Mouse (Mus musculus) spleen, adult 2 months (tissue): ENCODE measurements around the gene Smoc1. TPM values are rescaled to one million over a fixed set of nuclear protein-coding genes. Genes with fewer than 3 reads are reported as not detected.

Experiments
- DNase-seq, 2 experiments: peaks; one replicate each; pipeline versions ENCODE4 v3.0.0 to v3.0.0-alpha.2; 2012 to 2021; ENCODE audit warnings: low spot score in 2 of 2, low read depth in 1 of 2
- H3K27ac ChIP-seq: fragments of 200-500 bp; 2 replicates; pipeline ENCODE4 v1.5.1; 2012; ENCODE audit warnings: low read length, inconsistent platforms; ENCODE audit not compliant: insufficient read depth
- H3K27me3 ChIP-seq: fragments of 200-500 bp; 2 replicates; pipeline ENCODE4 v1.6.1; 2012; ENCODE audit warnings: mild to moderate bottlenecking, moderate library complexity, low read length, inconsistent platforms; ENCODE audit not compliant: control insufficient read depth, insufficient read depth
- H3K36me3 ChIP-seq: fragments of 200-500 bp; 2 replicates; pipeline ENCODE4 v1.6.1; 2012; ENCODE audit warnings: mild to moderate bottlenecking, low read length, inconsistent platforms; ENCODE audit not compliant: control insufficient read depth, insufficient read depth
- H3K4me1 ChIP-seq: fragments of 200-500 bp; 2 replicates; pipeline ENCODE4 v1.6.1; 2011; ENCODE audit warnings: inconsistent platforms; ENCODE audit not compliant: control insufficient read depth, insufficient read depth, insufficient read length
- H3K4me3 ChIP-seq: fragments of 200-500 bp; 2 replicates; pipeline ENCODE4 v1.5.1; 2011; ENCODE audit warnings: mild to moderate bottlenecking, inconsistent platforms; ENCODE audit not compliant: insufficient read depth, insufficient read length; ENCODE audit errors: extremely low read depth
- CTCF ChIP-seq: fragments of 200-500 bp; IDR thresholded peaks from 2 replicates; pipeline ENCODE4 v1.5.1; 2011; ENCODE audit warnings: mild to moderate bottlenecking, inconsistent platforms; ENCODE audit not compliant: insufficient read depth, insufficient read length, insufficient replicate concordance; ENCODE audit errors: extremely low read depth
- POLR2A ChIP-seq: fragments of 200-500 bp; IDR thresholded peaks from 2 replicates; pipeline ENCODE4 v1.6.1; 2011; ENCODE audit warnings: low read depth, low read length, inconsistent platforms
- WGBS: fragments of 180-500 bp; shearing (Covaris S2); methylation state at CpG from one replicate; pipeline ENCODE4 v1.1.7; 2018; 5-methylcytosine and 5-hydroxymethylcytosine counted together
- polyA plus RNA-seq: library from polyadenylated mRNA; depleted of rRNA; stranded (reverse); fragments of >200 nt; gene quantifications from 2 replicates; pipeline ENCODE4 v1.2.3, GENCODE M21; 2012

The Smoc1 gene
- polyA plus RNA-seq, 1 experiment = 0.51 TPM

GRCm38 (mm10) chr12:81168031-81168430 lies 141.4 kb downstream of the Smoc1 start:
- Histone ChIP-seq H3K4me1 (no peaks in the 10 kb centered on the region), H3K27ac (no peak overlapping the region), H3K27me3 (no peaks in the 10 kb centered on the region), H3K4me3 (no peak overlapping the region), H3K36me3 (no peaks in the 10 kb centered on the region)
- TF ChIP-seq CTCF = no peak
- TF ChIP-seq POLR2A = no peak
- no peak for DNase-seq
- WGBS = 90% methylated on average over 7 of the region's 7 CpGs

GRCm38 (mm10) chr12:81168494-81168893 lies 141.9 kb downstream of the Smoc1 start:
- Histone ChIP-seq H3K27me3 (no peaks in the 10 kb centered on the region), H3K4me3 (no peak overlapping the region), H3K36me3 (no peaks in the 10 kb centered on the region), H3K4me1 (no peaks in the 10 kb centered on the region), H3K27ac (no peak overlapping the region)
- WGBS = 85% methylated on average over 2 of the region's 2 CpGs
- TF ChIP-seq POLR2A = no peak
- no peak for TF ChIP-seq CTCF
- DNase-seq = no peak

GRCm38 (mm10) chr12:81170076-81170475 lies 143.5 kb downstream of the Smoc1 start:
- 82% methylated on average over 2 of the region's 2 CpGs for WGBS
- no peaks in the 10 kb centered on the region for H3K36me3 ChIP-seq
- no peak for TF ChIP-seq CTCF
- TF ChIP-seq POLR2A = no peak
- H3K4me1 ChIP-seq = no peaks in the 10 kb centered on the region
- H3K27me3 ChIP-seq = no peaks in the 10 kb centered on the region
- no peak overlapping the region for H3K4me3 ChIP-seq
- no peak for DNase-seq
- H3K27ac ChIP-seq = no peak overlapping the region

GRCm38 (mm10) chr12:81173011-81173410 lies 146.4 kb downstream of the Smoc1 start:
- no peak for TF ChIP-seq CTCF
- TF ChIP-seq POLR2A = no peak
- H3K27ac ChIP-seq = no peak overlapping the region
- WGBS = 70% methylated on average over 3 of the region's 3 CpGs

GRCm38 (mm10) chr12:81173893-81174292 lies 147.3 kb downstream of the Smoc1 start:
- TF ChIP-seq POLR2A (no peak), CTCF (no peak)
- H3K4me3 ChIP-seq = no peak overlapping the region
- no peaks in the 10 kb centered on the region for H3K4me1 ChIP-seq
- no peaks in the 10 kb centered on the region for H3K36me3 ChIP-seq
- no peak for DNase-seq
- H3K27me3 ChIP-seq = no peaks in the 10 kb centered on the region
- no peak overlapping the region for H3K27ac ChIP-seq
- WGBS = 93% methylated on average over 4 of the region's 4 CpGs

More at GRCm38 (mm10) chr12:81173011-81173410, 146.4 kb downstream of the Smoc1 start:
- no peaks in the 10 kb centered on the region for H3K36me3 ChIP-seq
- H3K4me1 ChIP-seq = no peaks in the 10 kb centered on the region
- H3K27me3 ChIP-seq = no peaks in the 10 kb centered on the region
- DNase-seq = no peak
- no peak overlapping the region for H3K4me3 ChIP-seq

GRCm38 (mm10) chr12:81175252-81175651 lies 148.6 kb downstream of the Smoc1 start:
- 63% methylated on average over 9 of the region's 9 CpGs for WGBS
- no peak for DNase-seq
- Histone ChIP-seq H3K4me3 (no peak overlapping the region), H3K4me1 (no peaks in the 10 kb centered on the region), H3K27me3 (no peaks in the 10 kb centered on the region), H3K36me3 (no peaks in the 10 kb centered on the region), H3K27ac (no peak overlapping the region)
- no peak for TF ChIP-seq POLR2A
- no peak for TF ChIP-seq CTCF

GRCm38 (mm10) chr12:81182073-81182472 lies 155.5 kb downstream of the Smoc1 start:
- Histone ChIP-seq H3K27me3 (no peaks in the 10 kb centered on the region), H3K4me3 (no peak overlapping the region), H3K27ac (no peak overlapping the region), H3K36me3 (no peaks in the 10 kb centered on the region), H3K4me1 (no peaks in the 10 kb centered on the region)
- WGBS = 51% methylated on average over 3 of the region's 3 CpGs
- DNase-seq = peak in 1 of 2 experiments; percentile 28
- TF ChIP-seq POLR2A = no peak
- TF ChIP-seq CTCF = peak; percentile 74; the same call in 1 of the 2 replicates

- DNase-seq = no peak
- H3K27me3 ChIP-seq = no peaks in the 10 kb centered on the region
- TF ChIP-seq POLR2A = no peak
- WGBS = 82% methylated on average over 2 of the region's 2 CpGs
- H3K27ac ChIP-seq = no peak overlapping the region
- no peaks in the 10 kb centered on the region for H3K36me3 ChIP-seq
- H3K4me3 ChIP-seq = no peak overlapping the region
- H3K4me1 ChIP-seq = no peaks in the 10 kb centered on the region
These were observed 158.4 kb downstream of the Smoc1 start for GRCm38 (mm10) chr12:81184967-81185366.
